Comparison of ENCODE assay signal across 11 mouse cellular contexts in genomic region chr5:139718540-139718939, GRCm38 (mm10). TPM values are rescaled to one million over a fixed set of nuclear protein-coding genes. Genes with fewer than 3 reads are reported as not detected.
DNase-seq lines count a peak whose midpoint lies in the region; ATAC-seq and TF ChIP-seq lines count a peak whose summit lies in the region.
"Had no signal": no experiment of that assay in that cellular context is flagged by ENCODE, and none has a peak within 500 bp of the region (broad histone marks: within the 10 kb centered on the region; RNA-seq: fewer than 3 reads in every experiment).

No protein-coding gene starts in this region.

- peak; percentile 39 for DNase-seq in adrenal gland, postnatal 14 days
- no peak for DNase-seq in adrenal gland, adult 18-20 months (ENCODE audit: low spot score in 2 of 2)
- DNase-seq in kidney, postnatal 10 days: peak; percentile 84
- no peak for DNase-seq in kidney, adult 18-20 months
- DNase-seq in midbrain, postnatal 0 days (ENCODE audit: low spot score): peak; percentile 24
- DNase-seq in left cerebral cortex, postnatal 36 days (ENCODE audit: low spot score in 2 of 2): no peak
- DNase-seq: cerebellum, adult 18-20 months; embryo, embryonic 11 days; thymus, postnatal 25 days had no signal

- H3K4me2 ChIP-seq in midbrain, embryonic 12.5 days (replicated peaks): no peak overlapping the region
- no peak overlapping the region for H3K4me2 ChIP-seq in midbrain, embryonic 16.5 days (ENCODE audit: low read length)
- no peak overlapping the region for H3K4me2 ChIP-seq in midbrain, postnatal 0 days (ENCODE audit: low read depth, low read length, poor library complexity, severe bottlenecking)

- no peak overlapping the region for H3K9ac ChIP-seq in midbrain, embryonic 12.5 days (replicated peaks)
- no peak overlapping the region for H3K9ac ChIP-seq in midbrain, embryonic 16.5 days (ENCODE audit: low read depth, low read length)
- no peak overlapping the region for H3K9ac ChIP-seq in midbrain, postnatal 0 days (replicated peaks; ENCODE audit: low read length, poor library complexity, severe bottlenecking)

- TF ChIP-seq CTCF in midbrain, postnatal 0 days (IDR thresholded peaks at IDR 0.05): no peak

- H3K27me3 ChIP-seq in midbrain, embryonic 12.5 days: no peaks in the 10 kb centered on the region
- no peaks in the 10 kb centered on the region for H3K27me3 ChIP-seq in midbrain, embryonic 16.5 days (ENCODE audit: control insufficient read depth, insufficient read depth, low read depth, low read length)
- H3K27me3 ChIP-seq in midbrain, postnatal 0 days (ENCODE audit: insufficient read depth, low read length): no peaks in the 10 kb centered on the region

- H3K9me3 ChIP-seq in midbrain, embryonic 12.5 days: no peaks in the 10 kb centered on the region
- no peaks in the 10 kb centered on the region for H3K9me3 ChIP-seq in midbrain, embryonic 16.5 days (replicated peaks; ENCODE audit: control insufficient read depth, low read length, poor library complexity, severe bottlenecking)
- no peaks in the 10 kb centered on the region for H3K9me3 ChIP-seq in midbrain, postnatal 0 days (ENCODE audit: low read length)

- H3K4me1 ChIP-seq in midbrain, embryonic 12.5 days: peaks cover 7% of the 10 kb centered on the region
- H3K4me1 ChIP-seq in midbrain, embryonic 16.5 days (ENCODE audit: control insufficient read depth, insufficient read depth, low read length): peaks cover 3% of the 10 kb centered on the region; the same call in 1 of the 2 replicates
- no peaks in the 10 kb centered on the region for H3K4me1 ChIP-seq in midbrain, postnatal 0 days (ENCODE audit: insufficient read depth, low read length)

- H3K4me3 ChIP-seq in midbrain, embryonic 12.5 days: no peak overlapping the region
- H3K4me3 ChIP-seq in midbrain, embryonic 16.5 days (ENCODE audit: low read depth, low read length): no peak overlapping the region
- H3K4me3 ChIP-seq in midbrain, postnatal 0 days (ENCODE audit: low read depth, low read length): no peak overlapping the region

- 0 out of 2 replicates have a peak, but pooled peaks cover 4% of the 10 kb centered on the region for H3K36me3 ChIP-seq in midbrain, embryonic 12.5 days
- H3K36me3 ChIP-seq in midbrain, embryonic 16.5 days (ENCODE audit: control insufficient read depth, insufficient read depth, low read length): peaks cover 8% of the 10 kb centered on the region
- H3K36me3 ChIP-seq in midbrain, postnatal 0 days (ENCODE audit: insufficient read depth, low read length): peaks cover 7% of the 10 kb centered on the region; the same call in 1 of the 2 replicates

- ATAC-seq in midbrain, embryonic 12.5 days (ENCODE audit: low FRiP score, low read depth): no peak
- ATAC-seq in midbrain, embryonic 16.5 days: no peak
- ATAC-seq in midbrain, postnatal 0 days (ENCODE audit: low FRiP score): no peak

- intact Hi-C loops in left cerebral cortex, postnatal 36 days (cut with DNase I): no loop called here

- 0 out of 2 replicates have a peak overlapping the region, but pooled peaks have one; percentile 46 for H3K27ac ChIP-seq in midbrain, embryonic 12.5 days (replicated peaks)
- no peak overlapping the region for H3K27ac ChIP-seq in midbrain, embryonic 16.5 days (ENCODE audit: low read length)
- H3K27ac ChIP-seq in midbrain, postnatal 0 days (ENCODE audit: low read depth, low read length): no peak overlapping the region

- 68% methylated on average over 6 of the region's 6 CpGs for WGBS in midbrain, embryonic 12.5 days
- 65% methylated on average over 6 of the region's 6 CpGs for WGBS in midbrain, embryonic 16.5 days
- 51% methylated on average over 6 of the region's 6 CpGs for WGBS in midbrain, postnatal 0 days

RNA-seq across cellular contexts. Expression of gene Micall2, which starts 17.6 kb away (rescaled TPM):
- 8.0 and 8.7 TPM in 2 replicates for total RNA-seq in adrenal gland, postnatal 14 days (2021)
- total RNA-seq in adrenal gland, adult 18-20 months (2021): 1 to 10 TPM; 5.0 to 9.9 TPM
- 7.8 and 8.4 TPM in 2 replicates for polyA plus RNA-seq in midbrain, embryonic 12.5 days (2016; fragmentation: Nextera tagmentation; extraction: Ambion mirVana)
- 14.7 and 15.2 TPM in 2 replicates for polyA plus RNA-seq in midbrain, embryonic 16.5 days (2015; fragmentation: Nextera tagmentation; extraction: Ambion mirVana)
- 10.8 and 16.6 TPM in 2 replicates for total RNA-seq in midbrain, postnatal 0 days (2014; rRNA removed)
- 15.1 and 17.4 TPM in 2 replicates for polyA plus RNA-seq in midbrain, postnatal 0 days (2015; fragmentation: Nextera tagmentation; extraction: Ambion mirVana)
- 1 to 10 TPM; 1.7 to 3.4 TPM for total RNA-seq in left cerebral cortex, postnatal 36 days (2021)

RNA-seq across cellular contexts. Expression of gene Ints1, which starts 56.9 kb away (rescaled TPM):
- 46.7 and 48.2 TPM in 2 replicates for total RNA-seq in adrenal gland, postnatal 14 days (2021)
- total RNA-seq in adrenal gland, adult 18-20 months (2021): 10 to 100 TPM; 47.8 to 53.5 TPM
- polyA plus RNA-seq in midbrain, embryonic 12.5 days (2016; fragmentation: Nextera tagmentation; extraction: Ambion mirVana): 36.3 and 39.8 TPM in 2 replicates
- polyA plus RNA-seq in midbrain, embryonic 16.5 days (2015; fragmentation: Nextera tagmentation; extraction: Ambion mirVana): 33.2 TPM in 2 replicates
- total RNA-seq in midbrain, postnatal 0 days (2014; rRNA removed): 129 and 130 TPM in 2 replicates
- polyA plus RNA-seq in midbrain, postnatal 0 days (2015; fragmentation: Nextera tagmentation; extraction: Ambion mirVana): 27.1 and 29.1 TPM in 2 replicates
- total RNA-seq in left cerebral cortex, postnatal 36 days (2021): 10 to 100 TPM; 95.5 to 96.2 TPM

Comparison
In these comparisons a context has a peak if more than half of its experiments do, and no peak if none do; other contexts are left out.
1. DNase-seq: peak in adrenal gland, postnatal 14 days (single experiment), kidney, postnatal 10 days (single experiment) and midbrain, postnatal 0 days (single experiment); none in adrenal gland, adult 18-20 months (0 of 2), kidney, adult 18-20 months (single experiment) and left cerebral cortex, postnatal 36 days (0 of 2).